Mouse (Mus musculus): ENCODE measurements at regions not wholly inside any gene's neighbourhood (a gene's known extent, or its start where the extent isn't known, plus 50 kb on each side); places are given as distances from the start of the nearest gene placed in this dataset.

DNA sequence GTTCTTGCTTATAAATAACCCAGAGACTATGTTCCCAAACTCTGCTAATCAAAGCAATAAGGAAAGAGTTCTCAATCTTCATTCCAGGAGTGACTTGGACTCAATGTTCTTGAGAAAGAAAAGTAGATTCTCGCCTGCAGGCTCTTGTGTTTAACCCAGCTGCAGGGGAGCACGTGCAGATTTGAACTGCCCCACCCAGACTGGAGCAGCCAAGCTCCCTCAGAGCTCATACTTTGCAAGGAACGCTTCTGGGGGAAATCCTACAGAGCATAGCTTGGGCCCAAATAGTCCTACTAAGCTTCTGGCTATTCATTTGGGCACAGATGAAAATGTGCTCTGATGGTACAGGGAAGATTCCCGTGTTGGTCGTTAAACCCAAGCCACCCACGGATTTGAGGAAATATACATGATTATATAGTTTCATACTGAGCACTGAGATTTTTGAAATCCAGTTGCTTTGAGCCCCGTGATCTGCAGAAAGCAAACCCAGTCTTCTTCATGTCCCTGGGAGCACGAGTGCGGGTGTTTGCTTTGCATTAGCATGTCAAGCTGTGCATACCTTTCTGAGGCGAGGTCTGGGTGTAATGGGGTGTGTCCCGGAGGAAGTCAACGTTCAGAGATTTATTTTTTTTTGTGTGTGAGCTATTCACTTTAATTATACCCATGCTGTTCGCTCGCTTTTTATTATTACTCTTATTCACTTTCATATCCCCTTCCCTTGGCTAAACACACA lies 99.1 kb upstream of the Trp63 start:
- DNase-seq (ENCODE audit: low read depth, low spot score): no peak

DNA sequence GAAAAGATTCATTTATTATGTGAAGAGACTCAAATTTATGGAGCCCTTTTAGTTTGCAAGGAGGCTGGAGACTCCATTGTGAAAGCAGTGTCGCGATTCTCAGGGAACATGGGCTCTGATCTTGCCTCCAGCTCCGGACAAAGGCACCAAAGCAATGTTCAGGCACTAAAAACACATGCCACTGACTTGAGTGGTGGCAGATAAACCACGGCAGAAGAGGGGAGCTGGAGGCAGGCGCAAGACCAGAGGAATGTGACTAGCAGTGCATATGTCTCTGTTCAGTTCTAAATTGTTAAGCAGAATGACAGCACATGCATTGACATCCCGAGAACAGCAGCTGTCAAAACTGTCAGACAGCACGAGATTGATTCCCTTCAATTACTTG lies 98.5 kb upstream of the Trp63 start:
- DNase-seq (ENCODE audit: low read depth, low spot score): no peak

DNA sequence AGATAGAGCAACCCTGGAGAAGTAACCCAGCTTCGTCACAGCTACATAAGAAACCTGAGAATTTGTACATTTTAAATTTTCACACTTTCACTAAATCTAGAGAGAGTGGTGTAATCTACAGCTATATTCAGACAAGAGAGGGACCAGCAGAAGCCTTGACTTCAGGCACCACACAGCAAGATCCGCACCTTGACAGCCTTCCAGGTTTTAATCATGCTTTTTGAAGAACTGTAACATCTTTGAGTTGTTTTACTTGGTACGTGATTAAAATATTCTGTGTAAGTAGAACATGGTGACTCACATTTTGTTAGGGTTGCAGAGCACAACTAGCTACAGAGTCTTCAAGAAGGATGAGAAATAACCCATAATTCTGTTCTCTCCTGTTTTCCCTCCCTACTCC lies 97.6 kb upstream of the Trp63 start:
- no peak for DNase-seq (ENCODE audit: low read depth, low spot score)

DNA sequence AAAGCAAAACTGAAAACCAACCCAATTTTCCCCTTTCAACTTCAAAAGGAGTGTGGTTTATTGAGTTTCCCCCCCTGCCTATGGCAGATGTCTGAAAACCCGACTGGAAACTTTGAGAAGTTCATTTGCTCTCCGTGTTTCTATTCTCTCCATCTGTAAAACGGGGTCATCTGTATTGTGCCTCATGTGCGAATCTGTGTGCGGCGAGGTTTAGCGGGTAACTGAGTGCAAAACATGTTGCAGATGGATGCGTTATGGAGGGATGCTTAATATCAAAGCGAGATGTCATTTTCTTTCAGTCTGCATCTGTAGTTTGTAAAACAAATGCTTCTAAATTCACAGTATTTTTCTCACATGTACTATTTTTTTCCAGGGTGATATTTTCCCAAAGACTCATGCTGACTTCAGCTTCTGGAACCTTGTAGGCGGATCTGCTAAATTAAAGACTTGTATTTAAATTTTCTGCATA lies 95.7 kb upstream of the Trp63 start:
- peak; percentile 47 for DNase-seq (ENCODE audit: low read depth, low spot score)

DNA sequence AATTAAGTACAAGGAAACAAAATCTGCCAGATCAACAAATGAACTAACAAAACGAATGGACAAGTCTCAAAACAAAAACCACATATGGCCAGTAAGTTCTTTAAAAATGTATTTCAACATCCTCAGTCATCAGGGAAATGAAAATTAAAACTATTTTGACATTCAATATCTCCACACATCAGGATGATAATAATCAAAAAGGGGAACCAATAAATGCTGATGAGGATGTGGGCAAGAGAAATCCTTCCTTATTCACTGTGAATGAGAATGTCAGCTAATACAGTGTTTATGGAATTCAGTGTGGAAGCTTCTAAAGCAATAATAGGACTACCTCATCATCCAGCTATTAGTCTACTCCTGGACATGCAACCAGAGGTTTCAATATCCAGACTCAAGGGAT lies 86.1 kb upstream of the Trp63 start:
- DNase-seq (ENCODE audit: low read depth, low spot score): no peak

DNA sequence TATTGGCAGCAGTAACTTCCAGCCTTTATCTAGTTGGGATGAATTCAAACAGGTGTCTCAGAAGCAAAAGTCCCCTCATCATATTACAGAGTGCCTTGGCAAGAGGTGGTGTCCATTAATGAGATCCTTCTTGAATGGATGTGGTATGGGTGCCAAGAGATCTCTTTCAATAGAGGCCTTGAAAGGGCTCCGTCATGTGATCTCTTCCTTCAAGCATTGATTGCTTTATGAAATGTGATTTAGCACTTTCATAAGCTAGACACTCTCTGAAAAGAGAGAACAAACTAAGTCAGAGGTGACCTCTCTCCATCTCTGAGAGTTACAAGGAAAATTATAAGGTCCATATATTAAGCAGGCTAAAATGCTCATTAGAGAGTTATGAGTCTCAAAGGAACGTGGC lies 80.4 kb upstream of the Trp63 start:
- DNase-seq (ENCODE audit: low read depth, low spot score): no peak

DNA sequence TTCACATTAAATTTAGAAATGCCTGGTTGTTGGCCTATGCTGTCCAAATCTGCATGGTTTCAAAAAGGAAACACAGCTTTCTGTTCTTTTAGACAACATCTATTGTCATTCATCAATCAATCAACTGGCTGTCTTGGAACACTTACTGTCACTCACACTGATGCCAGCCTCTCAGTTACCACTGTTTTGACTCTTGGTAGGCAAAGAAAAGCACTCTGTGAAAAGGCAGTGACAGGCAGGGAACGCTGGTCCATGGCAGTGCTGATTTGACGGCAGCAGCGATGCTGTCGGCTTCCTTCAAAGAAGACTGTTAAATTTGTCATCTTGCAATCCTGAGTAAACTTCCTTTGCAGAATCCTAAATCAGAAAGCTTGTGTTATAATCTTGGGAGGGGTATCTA lies 68.3 kb upstream of the Trp63 start:
- no peak for DNase-seq (ENCODE audit: low read depth, low spot score)

DNA sequence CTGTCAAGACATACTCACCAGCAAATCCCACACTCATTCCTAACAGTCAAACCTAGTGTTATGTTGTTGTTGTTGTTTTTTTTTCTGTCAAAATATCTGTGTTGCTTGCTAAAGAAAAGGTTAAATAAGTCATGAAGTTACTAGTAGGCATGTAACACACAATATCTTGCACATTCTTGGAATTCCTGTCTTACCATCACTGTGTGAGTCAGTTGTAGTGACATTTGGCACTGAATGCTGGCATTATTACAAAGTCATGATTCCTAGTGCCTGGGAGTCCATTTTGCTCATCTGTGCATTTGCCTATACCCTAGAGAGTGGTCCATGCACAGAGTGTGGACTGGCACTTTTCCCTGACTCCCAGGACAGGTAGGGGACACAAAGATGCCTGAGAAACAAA lies 67.9 kb upstream of the Trp63 start:
- no peak for DNase-seq (ENCODE audit: low read depth, low spot score)

DNA sequence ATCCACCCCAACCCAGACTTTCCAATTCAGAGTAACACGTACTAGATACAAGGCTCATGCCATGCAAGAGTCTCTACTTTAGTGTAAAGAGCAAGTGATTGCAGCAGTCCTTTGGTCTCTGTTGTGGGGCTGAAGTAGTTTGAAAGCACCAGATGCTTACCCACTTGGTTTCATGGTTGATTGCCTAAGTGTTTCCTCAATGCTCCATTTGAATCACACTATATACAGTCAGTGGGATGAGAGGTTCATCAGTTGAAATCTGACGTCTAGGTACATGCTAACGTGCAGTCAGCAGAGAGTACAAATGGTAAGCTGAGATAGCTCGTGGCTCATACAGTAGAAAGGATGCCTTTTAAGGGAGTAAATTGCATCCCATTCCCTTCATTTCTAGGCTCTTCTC lies 64.7 kb upstream of the Trp63 start:
- DNase-seq (ENCODE audit: low read depth, low spot score): no peak

DNA sequence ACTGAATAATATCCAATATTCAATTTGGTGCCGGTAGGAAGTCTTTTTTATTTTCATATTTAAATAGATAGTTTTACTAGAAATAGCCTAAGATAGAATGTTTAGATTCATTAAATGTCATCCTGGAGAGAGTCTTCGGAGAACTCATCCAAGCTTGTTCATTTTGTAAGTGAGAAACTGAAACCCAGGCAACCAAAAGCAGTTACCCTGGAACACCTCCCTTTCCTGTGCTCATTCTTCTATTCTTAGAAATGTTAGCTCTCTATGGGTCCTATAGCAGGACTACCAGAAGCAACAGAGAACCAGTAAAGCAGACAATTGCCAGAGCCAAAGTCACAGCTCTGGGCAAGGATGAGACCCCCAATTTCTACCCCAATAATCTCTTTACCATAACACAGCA lies 60.9 kb upstream of the Trp63 start:
- no peak for DNase-seq (ENCODE audit: low read depth, low spot score)

DNA sequence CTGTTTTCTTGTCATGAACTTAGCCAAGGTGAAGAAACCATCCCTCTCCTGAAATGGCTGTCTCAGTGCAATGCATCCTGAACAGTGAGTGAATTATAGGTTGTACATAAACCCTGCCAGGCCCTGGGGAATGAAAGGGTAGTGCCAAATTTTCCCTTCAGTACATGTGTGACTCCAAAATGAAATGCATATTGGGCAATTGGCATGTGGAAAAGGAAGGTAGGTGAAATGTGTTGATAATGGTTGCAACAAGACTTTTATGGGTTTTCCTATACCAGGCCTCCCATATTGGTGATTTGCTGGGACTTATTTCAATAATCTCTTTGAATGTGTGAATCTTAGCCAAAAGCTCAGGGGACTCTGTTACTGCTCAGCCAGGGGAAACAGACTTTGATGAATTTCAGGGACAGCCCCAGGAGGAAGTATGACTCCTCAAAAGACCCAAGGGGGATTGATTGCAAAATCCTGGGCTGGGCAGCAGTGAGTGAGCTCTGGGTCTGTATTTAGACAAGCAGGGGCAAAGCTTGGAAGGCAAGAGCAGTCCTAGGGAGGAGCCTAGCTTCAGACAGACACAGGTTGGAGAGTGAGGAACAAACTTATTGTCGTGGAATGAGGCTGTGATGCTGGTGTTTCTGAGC lies 59.5 kb upstream of the Trp63 start:
- DNase-seq (ENCODE audit: low read depth, low spot score): no peak

DNA sequence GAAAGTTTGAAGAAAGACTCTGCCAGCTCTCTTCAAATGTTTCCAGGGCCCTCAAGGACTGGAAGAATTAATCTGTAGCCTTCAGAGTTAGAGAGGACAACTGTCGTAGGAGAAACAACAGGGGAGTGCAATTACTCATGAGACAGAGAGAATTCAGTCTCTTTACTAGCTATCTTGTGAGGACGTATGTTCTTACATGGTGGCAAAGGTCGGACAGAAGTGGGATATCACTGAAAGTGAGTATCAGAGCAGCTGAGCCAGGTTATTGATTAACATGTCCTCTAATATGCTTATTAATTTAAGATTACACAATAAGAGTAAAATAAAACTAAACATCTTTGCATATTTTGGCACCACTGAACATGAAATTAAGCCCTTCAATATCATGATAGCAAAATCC lies 53.8 kb upstream of the Trp63 start:
- DNase-seq (ENCODE audit: low read depth, low spot score): no peak

DNA sequence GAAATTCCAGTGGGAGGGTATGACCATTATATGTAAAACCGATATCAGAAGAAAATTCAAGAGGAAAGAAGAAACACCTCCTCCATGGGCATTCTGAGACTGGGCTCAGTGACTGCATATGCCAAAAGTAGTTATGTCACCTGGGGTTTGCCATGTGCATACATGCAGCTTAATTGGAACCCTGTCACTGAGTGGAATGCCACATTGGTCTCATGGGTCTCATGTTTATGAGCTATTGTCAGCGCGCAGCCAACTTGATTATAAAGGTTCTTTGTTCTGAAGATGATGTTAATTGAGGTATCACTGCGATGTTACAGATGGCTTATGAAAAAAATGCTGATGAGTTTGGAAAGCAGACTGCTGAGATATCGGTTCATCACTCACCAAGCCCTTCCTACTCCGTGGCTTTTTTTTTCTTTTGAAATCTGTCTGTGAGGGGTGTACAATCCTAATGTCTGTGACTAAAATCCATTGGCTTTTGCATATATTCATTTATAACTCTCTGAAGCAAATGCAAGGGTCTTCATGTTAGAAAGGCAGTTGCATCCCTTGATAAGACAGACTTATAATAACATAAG lies 52.3 kb upstream of the Trp63 start:
- no peak for DNase-seq (ENCODE audit: low read depth, low spot score)
